Mouse (Mus musculus): ENCODE data around the gene Tada2a. TPM values are rescaled to one million over a fixed set of nuclear protein-coding genes. Genes with fewer than 3 reads are reported as not detected.

The Tada2a gene
- polyA plus RNA-seq, 1 experiment = 36.5 TPM

- no peak for DNase-seq (ENCODE audit: low read depth)
- no peak for TF ChIP-seq POLR2A (IDR thresholded peaks at IDR 0.05; ENCODE audit: borderline replicate concordance, extremely low read depth, insufficient read depth, insufficient read length, poor library complexity, severe bottlenecking)
- no peak for TF ChIP-seq CTCF (IDR thresholded peaks at IDR 0.05; ENCODE audit: borderline replicate concordance, extremely low read depth, insufficient read depth, insufficient read length)
Observed at GRCm38 (mm10) chr11:84032559-84032958, 96.8 kb downstream of the Tada2a start.

- TF ChIP-seq CTCF (IDR thresholded peaks at IDR 0.05; ENCODE audit: borderline replicate concordance, extremely low read depth, insufficient read depth, insufficient read length) = peak; percentile 68; the same call in 1 of the 2 replicates
- no peak for TF ChIP-seq POLR2A (IDR thresholded peaks at IDR 0.05; ENCODE audit: borderline replicate concordance, extremely low read depth, insufficient read depth, insufficient read length, poor library complexity, severe bottlenecking)
- peak; percentile 43 for DNase-seq (ENCODE audit: low read depth)
Observed at GRCm38 (mm10) chr11:84031971-84032370, 97.4 kb downstream of the Tada2a start.

Other genes starting within 250 kb of the Tada2a start
- 18.2 and 19.0 TPM in 2 replicates for gene Ddx52, start 187.5 kb downstream of the Tada2a start, polyA plus RNA-seq (2012; rRNA removed)
- gene Synrg, start 165.2 kb downstream of the Tada2a start, polyA plus RNA-seq (2012; rRNA removed) = 25.0 and 36.8 TPM in 2 replicates
- gene Dusp14, start 60.3 kb downstream of the Tada2a start, polyA plus RNA-seq (2012; rRNA removed) = 11.6 and 25.1 TPM in 2 replicates
- 26.6 and 43.7 TPM in 2 replicates for gene Acaca, start 72 bp upstream of the Tada2a start, polyA plus RNA-seq (2012; rRNA removed)
- 0.08 TPM in 1 of 2 replicates, not detected in the other for gene Gm11437, start 37.9 kb upstream of the Tada2a start, polyA plus RNA-seq (2012; rRNA removed)

Data from brain, embryonic 14.5 days (tissue).